Mouse (Mus musculus) liver, embryonic 13.5 days (tissue): ENCODE data around the gene Fancd2. TPM values are rescaled to one million over a fixed set of nuclear protein-coding genes. Genes with fewer than 3 reads are reported as not detected.

Experiments used
- ATAC-seq: fragments of 200-750 bp; cut with Nextera tagmentation; 2 replicates; pipeline ENCODE4 v1.8.0; 2017; ENCODE audit warnings: low read depth, mild to moderate bottlenecking, moderate number of reproducible peaks, moderate library complexity
- DNase-seq: peaks from one replicate; pipeline ENCODE4 v3.0.0; 2022
- H3K27ac ChIP-seq: fragments of 300-500 bp; sonication (generic); 2 replicates; pipeline ENCODE4 v1.5.1; 2015; ENCODE audit warnings: moderate library complexity, mild to moderate bottlenecking, inconsistent platforms
- H3K27me3 ChIP-seq: fragments of 300-500 bp; sonication (generic); 2 replicates; pipeline ENCODE4 v1.6.1; 2015; ENCODE audit warnings: mild to moderate bottlenecking, inconsistent platforms
- H3K36me3 ChIP-seq: fragments of 300-500 bp; sonication (generic); 2 replicates; pipeline ENCODE4 v1.6.1; 2015; ENCODE audit warnings: mild to moderate bottlenecking, inconsistent platforms
- H3K4me1 ChIP-seq: fragments of 300-500 bp; sonication (generic); replicated peaks from 2 replicates; pipeline ENCODE4 v1.6.1; 2015; ENCODE audit warnings: inconsistent platforms
- H3K4me2 ChIP-seq: fragments of 300-500 bp; sonication (generic); 2 replicates; pipeline ENCODE4 v1.6.1; 2015; ENCODE audit warnings: inconsistent platforms, mild to moderate bottlenecking, moderate library complexity
- H3K4me3 ChIP-seq: fragments of 300-500 bp; sonication (generic); replicated peaks from 2 replicates; pipeline ENCODE4 v1.5.1; 2015; ENCODE audit warnings: mild to moderate bottlenecking, inconsistent platforms
- H3K9ac ChIP-seq: fragments of 300-500 bp; sonication (generic); 2 replicates; pipeline ENCODE4 v1.6.1; 2015; ENCODE audit warnings: mild to moderate bottlenecking, inconsistent platforms
- H3K9me3 ChIP-seq: fragments of 300-500 bp; sonication (generic); replicated peaks from 2 replicates; pipeline ENCODE4 v1.6.1; 2016; ENCODE audit warnings: inconsistent platforms
- whole genome bisulfite sequencing: fragments of 180-500 bp; shearing (Covaris S2); methylation state at CpG from one replicate; pipeline ENCODE4 v1.1.7; 2015; ENCODE audit not compliant: insufficient replicate concordance; 5-methylcytosine and 5-hydroxymethylcytosine counted together
- microRNA-seq: library from miRNA; unstranded; fragments of <30 nt; microRNA quantifications from one replicate; pipeline ENCODE4, GENCODE M21; 2016
- polyA plus RNA-seq: library from polyadenylated mRNA; unstranded; fragments of >200 nt; fragmentation: Nextera tagmentation; extraction: Ambion mirVana; gene quantifications from 2 replicates; pipeline ENCODE4 v1.2.1, GENCODE M21; 2015

Gene Fancd2
- polyA plus RNA-seq, 1 experiment from 2014 or later = 11.0 TPM

DNA sequence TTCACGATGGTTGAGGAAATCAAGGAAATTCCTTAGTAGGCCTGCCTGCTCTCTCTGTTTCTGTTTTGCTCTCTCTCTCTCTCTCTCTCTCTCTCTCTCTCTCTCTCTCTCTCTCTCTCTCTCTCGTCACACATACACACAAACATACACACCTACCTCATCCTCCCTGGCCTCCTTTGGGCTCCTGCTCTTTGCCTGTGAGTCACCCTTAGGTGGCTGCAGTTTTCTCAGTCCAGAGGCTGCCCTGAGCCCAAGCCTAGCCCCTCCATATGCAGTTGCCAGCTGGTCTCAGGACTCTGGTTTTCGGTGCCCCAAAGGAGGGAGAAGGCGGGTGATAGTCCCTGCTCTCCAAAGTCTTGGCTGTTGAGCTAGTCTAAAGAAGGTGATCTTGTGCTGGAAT, 111.5 kb downstream of the Fancd2 start:
- ATAC-seq = no peak
- H3K27ac ChIP-seq = no peak overlapping the region
- no peak overlapping the region for H3K4me3 ChIP-seq
- no peaks in the 10 kb centered on the region for H3K27me3 ChIP-seq
- DNase-seq = no peak
- no peaks in the 10 kb centered on the region for H3K36me3 ChIP-seq
- H3K4me1 ChIP-seq = peaks cover 47% of the 10 kb centered on the region
- no peak overlapping the region for H3K9ac ChIP-seq
- H3K9me3 ChIP-seq = no peaks in the 10 kb centered on the region
- WGBS = 89% methylated on average over 4 of the region's 4 CpGs
- no peak overlapping the region for H3K4me2 ChIP-seq

DNA sequence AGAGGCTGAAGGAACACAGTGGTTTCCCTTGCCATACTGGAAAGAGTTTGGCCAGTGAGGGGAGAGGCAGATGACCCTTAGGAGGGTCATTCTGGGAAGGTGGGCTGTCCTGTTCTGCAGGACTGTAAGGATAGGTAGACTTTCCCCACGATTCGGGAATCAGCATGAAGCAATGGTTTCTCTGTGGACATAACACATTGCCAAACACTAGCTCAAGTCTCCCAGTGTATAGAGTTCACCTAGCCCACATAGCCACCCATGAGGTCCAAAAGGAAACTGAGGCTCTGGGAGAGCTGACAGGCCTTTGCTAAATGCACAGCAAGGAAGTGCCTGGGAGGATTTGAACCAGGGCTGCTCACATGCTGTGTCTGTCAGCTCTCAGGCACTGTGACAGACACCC, 112.5 kb downstream of the Fancd2 start:
- DNase-seq (no peak), ATAC-seq (no peak)
- no peak overlapping the region for H3K4me3 ChIP-seq
- H3K9me3 ChIP-seq = no peaks in the 10 kb centered on the region
- no peak overlapping the region for H3K4me2 ChIP-seq
- H3K4me1 ChIP-seq = peaks cover 46% of the 10 kb centered on the region
- no peak overlapping the region for H3K9ac ChIP-seq
- peaks cover 5% of the 10 kb centered on the region; the same call in 1 of the 2 replicates for H3K36me3 ChIP-seq
- H3K27ac ChIP-seq = peak overlapping the region; percentile 50; the same call in 1 of the 2 replicates
- no peaks in the 10 kb centered on the region for H3K27me3 ChIP-seq
- 79% methylated on average over 2 of the region's 2 CpGs for WGBS

DNA sequence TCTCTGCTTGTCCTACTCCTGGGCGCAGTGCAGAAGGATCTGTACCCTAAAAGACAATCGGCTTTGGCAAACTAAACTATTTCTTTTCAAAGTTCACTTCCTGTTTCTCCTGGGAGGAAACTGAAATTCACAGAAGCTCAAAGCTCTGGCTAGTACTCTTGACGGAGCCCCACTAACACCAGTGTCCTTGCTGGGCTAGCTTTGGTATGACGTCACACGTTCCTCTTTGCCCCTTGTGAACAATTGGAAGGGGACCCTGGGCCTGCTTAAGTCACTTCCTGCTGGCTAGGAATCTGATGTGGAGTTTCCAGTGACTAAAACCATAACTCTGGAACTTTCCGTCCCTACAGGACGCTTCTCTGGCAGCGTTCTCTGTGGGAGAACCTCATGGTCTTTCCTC, 113.3 kb downstream of the Fancd2 start:
- H3K9ac ChIP-seq = no peak overlapping the region
- no peaks in the 10 kb centered on the region for H3K27me3 ChIP-seq
- H3K4me3 ChIP-seq = no peak overlapping the region
- no peaks in the 10 kb centered on the region for H3K9me3 ChIP-seq
- H3K4me2 ChIP-seq = no peak overlapping the region
- peaks cover 5% of the 10 kb centered on the region; the same call in 1 of the 2 replicates for H3K36me3 ChIP-seq
- ATAC-seq (no peak), DNase-seq (no peak)
- 56% methylated on average over 8 of the region's 8 CpGs for WGBS
- H3K27ac ChIP-seq = peak overlapping the region; percentile 50; the same call in 1 of the 2 replicates
- H3K4me1 ChIP-seq = peaks cover 45% of the 10 kb centered on the region

Small RNAs within 50 kb of the gene (microRNA-seq; reads per million reads assigned to microRNA genes)
- gene Gm23365 = not detected

Other genes with a start within 250 kb of the Fancd2 start
- 0.17 TPM in 1 of 2 replicates, not detected in the other for gene Cpne9, start 249.4 kb upstream of the Fancd2 start, polyA plus RNA-seq
- 7.5 and 9.2 TPM in 2 replicates for gene Brpf1, start 224.5 kb upstream of the Fancd2 start, polyA plus RNA-seq
- gene Ogg1, start 204.7 kb upstream of the Fancd2 start, polyA plus RNA-seq = 5.6 and 6.8 TPM in 2 replicates
- gene Camk1, start 187.7 kb upstream of the Fancd2 start, polyA plus RNA-seq = 19.9 and 22.6 TPM in 2 replicates
- gene Tada3, start 153.8 kb upstream of the Fancd2 start, polyA plus RNA-seq = 22.6 TPM in 2 replicates
- 262 and 272 TPM in 2 replicates for gene Arpc4, start 153.6 kb upstream of the Fancd2 start, polyA plus RNA-seq
- gene Ttll3, start 142.4 kb upstream of the Fancd2 start, polyA plus RNA-seq = 0.62 and 0.85 TPM in 2 replicates
- 13.4 and 19.2 TPM in 2 replicates for gene Rpusd3, start 112.3 kb upstream of the Fancd2 start, polyA plus RNA-seq
- 0.10 TPM in 1 of 2 replicates, not detected in the other for gene Cidec, start 95.9 kb upstream of the Fancd2 start, polyA plus RNA-seq
- 51.8 and 53.3 TPM in 2 replicates for gene Jagn1, start 89.1 kb upstream of the Fancd2 start, polyA plus RNA-seq
- 0.16 and 0.20 TPM in 2 replicates for gene Il17re, start 73.2 kb upstream of the Fancd2 start, polyA plus RNA-seq
- gene Il17rc, start 60.3 kb upstream of the Fancd2 start, polyA plus RNA-seq = 5.3 and 6.2 TPM in 2 replicates
- gene Creld1, start 48.4 kb upstream of the Fancd2 start, polyA plus RNA-seq = 7.4 and 8.0 TPM in 2 replicates
- gene Prrt3, start 29.8 kb upstream of the Fancd2 start, polyA plus RNA-seq = 0.07 TPM in 2 replicates
- gene Emc3, start within 50 bp of the Fancd2 start, polyA plus RNA-seq = 47.5 and 54.9 TPM in 2 replicates
- 0.09 TPM in 1 of 2 replicates, not detected in the other for gene Fancd2os, start 69.0 kb downstream of the Fancd2 start, polyA plus RNA-seq
- gene Brk1, start 73.1 kb downstream of the Fancd2 start, polyA plus RNA-seq = 101 and 104 TPM in 2 replicates
- 7.8 and 9.4 TPM in 2 replicates for gene Vhl, start 92.3 kb downstream of the Fancd2 start, polyA plus RNA-seq
- 12.1 and 14.9 TPM in 2 replicates for gene Irak2, start 106.8 kb downstream of the Fancd2 start, polyA plus RNA-seq
- gene Tatdn2, start 165.4 kb downstream of the Fancd2 start, polyA plus RNA-seq = 0.94 and 1.0 TPM in 2 replicates
- gene Ghrl, start 188.2 kb downstream of the Fancd2 start, polyA plus RNA-seq = not detected in 2 replicates
- gene Sec13, start 209.1 kb downstream of the Fancd2 start, polyA plus RNA-seq = 147 and 150 TPM in 2 replicates